Mouse (Mus musculus): ENCODE measurements around the gene Srgn. TPM values are rescaled to one million over a fixed set of nuclear protein-coding genes. Genes with fewer than 3 reads are reported as not detected.

Gene Srgn
- total and polyA plus RNA-seq, 3 experiments: 23.8 to 51.8 (median 49.3) TPM

- TF ChIP-seq POLR2A (IDR thresholded peaks at IDR 0.05; ENCODE audit: insufficient read depth, low read depth, low read length) (no peak), EP300 (IDR thresholded peaks at IDR 0.05; ENCODE audit: insufficient read depth, low read depth, low read length) (no peak), CTCF (IDR thresholded peaks at IDR 0.05) (no peak)
- intact Hi-C loops (cut with DNase I): no loop called here
- no peaks in the 10 kb centered on the region for H3K36me3 ChIP-seq (ENCODE audit: control insufficient read depth, insufficient read depth, low read length)
- no peaks in the 10 kb centered on the region for H3K27me3 ChIP-seq (ENCODE audit: control insufficient read depth, insufficient read depth, low read length)
- H3K4me3 ChIP-seq: no peak overlapping the region
- 60% methylated on average over 3 of the region's 3 CpGs for WGBS
- no peak overlapping the region for H3K9ac ChIP-seq (ENCODE audit: low read depth, low read length)
- no peaks in the 10 kb centered on the region for H3K4me1 ChIP-seq (ENCODE audit: control insufficient read depth, insufficient read depth, low read length)
- no peak overlapping the region for H3K27ac ChIP-seq
- DNase-seq: no peak
- H3K79me2 ChIP-seq (replicated peaks; ENCODE audit: control insufficient read depth, insufficient read depth, low read length): no peaks in the 10 kb centered on the region
Observed at GRCm38 (mm10) chr10:62540800-62541199, 13.5 kb upstream of the Srgn start.

DNA sequence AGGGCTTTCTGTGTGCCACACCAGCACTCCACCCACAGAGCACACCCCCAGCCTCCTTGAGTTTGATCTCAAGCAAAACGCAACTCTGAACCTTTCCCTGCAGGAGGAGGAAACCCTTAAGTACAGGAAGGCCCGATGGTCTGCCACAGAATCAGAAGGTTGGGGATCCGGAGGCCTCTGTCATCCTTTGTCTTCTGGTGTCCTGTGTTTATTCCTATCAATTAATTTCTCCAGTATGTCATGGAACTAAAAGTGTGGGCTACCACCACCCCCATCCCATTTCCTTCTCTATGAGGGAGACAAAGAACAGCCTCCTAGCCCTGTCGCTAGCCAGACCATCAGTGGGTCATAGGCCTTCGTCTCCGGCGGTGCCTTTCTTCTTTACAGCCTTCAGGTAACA is 7.3 kb upstream of the Srgn start:
- no peak for TF ChIP-seq CTCF (IDR thresholded peaks at IDR 0.05)
- no peak overlapping the region for H3K27ac ChIP-seq
- no peak overlapping the region for H3K4me3 ChIP-seq
- H3K9ac ChIP-seq (ENCODE audit: low read depth, low read length): no peak overlapping the region
- H3K36me3 ChIP-seq (ENCODE audit: control insufficient read depth, insufficient read depth, low read length): no peaks in the 10 kb centered on the region
- DNase-seq: no peak
- intact Hi-C loops (cut with DNase I): no loop called here
- 76% methylated on average over 7 of the region's 7 CpGs for WGBS
- no peaks in the 10 kb centered on the region for H3K79me2 ChIP-seq (replicated peaks; ENCODE audit: control insufficient read depth, insufficient read depth, low read length)
- H3K4me1 ChIP-seq (ENCODE audit: control insufficient read depth, insufficient read depth, low read length): peaks cover 6% of the 10 kb centered on the region
- H3K27me3 ChIP-seq (ENCODE audit: control insufficient read depth, insufficient read depth, low read length): no peaks in the 10 kb centered on the region

DNA sequence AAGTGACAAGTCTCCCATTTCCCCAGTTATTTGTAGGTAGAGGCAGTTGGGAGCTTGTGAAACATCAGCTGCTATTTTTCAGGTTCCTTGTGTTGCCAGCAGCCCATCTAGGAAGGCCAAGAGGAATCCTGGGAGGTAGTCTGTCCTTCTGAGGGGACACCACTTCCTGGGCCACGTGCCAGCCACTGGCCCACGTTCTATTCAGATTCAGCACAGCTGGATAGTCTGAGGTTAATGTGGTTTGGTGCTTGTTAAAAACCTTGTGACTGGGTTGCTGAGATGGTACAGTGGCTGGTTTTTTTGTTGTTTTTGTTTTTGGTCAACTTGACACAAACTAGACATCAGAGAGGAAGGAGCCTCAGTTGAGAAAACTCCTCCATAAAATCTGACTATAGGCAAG is 5.6 kb upstream of the Srgn start:
- Histone ChIP-seq H3K27ac (no peak overlapping the region), H3K4me3 (no peak overlapping the region), H3K36me3 (ENCODE audit: control insufficient read depth, insufficient read depth, low read length) (no peaks in the 10 kb centered on the region), H3K4me1 (ENCODE audit: control insufficient read depth, insufficient read depth, low read length) (peaks cover 6% of the 10 kb centered on the region), H3K27me3 (ENCODE audit: control insufficient read depth, insufficient read depth, low read length) (no peaks in the 10 kb centered on the region), H3K79me2 (replicated peaks; ENCODE audit: control insufficient read depth, insufficient read depth, low read length) (no peaks in the 10 kb centered on the region), H3K9ac (ENCODE audit: low read depth, low read length) (no peak overlapping the region)
- WGBS: 39% methylated on average over 2 of the region's 2 CpGs
- intact Hi-C loops (cut with DNase I): no loop called here
- DNase-seq: no peak
- TF ChIP-seq CTCF (IDR thresholded peaks at IDR 0.05): no peak
- TF ChIP-seq EP300 (IDR thresholded peaks at IDR 0.05; ENCODE audit: insufficient read depth, low read depth, low read length): no peak
- TF ChIP-seq POLR2A (IDR thresholded peaks at IDR 0.05; ENCODE audit: insufficient read depth, low read depth, low read length): no peak

GRCm38 (mm10) chr10:62530183-62530582 is 2.9 kb upstream of the Srgn start:
- H3K79me2 ChIP-seq (replicated peaks; ENCODE audit: control insufficient read depth, insufficient read depth, low read length): no peaks in the 10 kb centered on the region
- H3K9ac ChIP-seq (ENCODE audit: low read depth, low read length): no peak overlapping the region
- WGBS: 17% methylated on average over 9 of the region's 9 CpGs
- peak overlapping the region; percentile 24 for H3K27ac ChIP-seq
- H3K36me3 ChIP-seq (ENCODE audit: control insufficient read depth, insufficient read depth, low read length): no peaks in the 10 kb centered on the region
- peak; percentile 72 to 79 for DNase-seq
- intact Hi-C loops (cut with DNase I): loop anchor here (2.0 kb wide), 1 partner anchor 29 kb away; no protein-coding TSS in a partner anchor
- no peak overlapping the region for H3K4me3 ChIP-seq
- TF ChIP-seq POLR2A (IDR thresholded peaks at IDR 0.05; ENCODE audit: insufficient read depth, low read depth, low read length) (0 out of 2 replicates have a peak, but pooled peaks have one; percentile 25), CTCF (IDR thresholded peaks at IDR 0.05) (no peak), EP300 (IDR thresholded peaks at IDR 0.05; ENCODE audit: insufficient read depth, low read depth, low read length) (peak; percentile 83; the same call in 1 of the 2 replicates)
- no peaks in the 10 kb centered on the region for H3K27me3 ChIP-seq (ENCODE audit: control insufficient read depth, insufficient read depth, low read length)
- H3K4me1 ChIP-seq (ENCODE audit: control insufficient read depth, insufficient read depth, low read length): peaks cover 6% of the 10 kb centered on the region

- Histone ChIP-seq H3K27ac (no peak overlapping the region), H3K79me2 (replicated peaks; ENCODE audit: control insufficient read depth, insufficient read depth, low read length) (no peaks in the 10 kb centered on the region), H3K36me3 (ENCODE audit: control insufficient read depth, insufficient read depth, low read length) (no peaks in the 10 kb centered on the region), H3K27me3 (ENCODE audit: control insufficient read depth, insufficient read depth, low read length) (no peaks in the 10 kb centered on the region), H3K4me1 (ENCODE audit: control insufficient read depth, insufficient read depth, low read length) (peaks cover under 1% of the 10 kb centered on the region), H3K4me3 (no peak overlapping the region), H3K9ac (ENCODE audit: low read depth, low read length) (no peak overlapping the region)
- 76% methylated on average over 7 of the region's 7 CpGs for WGBS
- DNase-seq: no peak
- intact Hi-C loops (cut with DNase I): no loop called here
- TF ChIP-seq EP300 (IDR thresholded peaks at IDR 0.05; ENCODE audit: insufficient read depth, low read depth, low read length) (no peak), POLR2A (IDR thresholded peaks at IDR 0.05; ENCODE audit: insufficient read depth, low read depth, low read length) (no peak)
Observed at GRCm38 (mm10) chr10:62522346-62522950, 4.8 kb downstream of the Srgn start.

DNA sequence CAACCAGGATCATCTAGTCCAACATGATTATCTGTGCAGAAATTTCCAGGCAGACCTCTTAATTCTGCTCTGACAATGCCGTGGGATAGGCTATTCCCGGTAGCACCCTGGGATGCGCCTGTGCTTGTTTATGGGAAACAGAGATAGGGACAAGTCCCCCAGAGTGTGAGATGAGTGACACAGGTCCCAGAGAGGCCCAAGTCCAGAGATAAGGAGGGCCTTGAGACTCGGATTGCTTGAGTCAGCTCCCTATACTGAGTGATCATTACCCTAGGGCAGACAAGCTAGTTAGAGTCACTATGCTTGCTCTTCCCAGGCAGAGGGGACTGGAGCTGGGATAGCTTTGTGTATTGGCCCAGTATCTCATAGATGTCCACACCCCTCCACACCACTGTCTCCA is 5.5 kb downstream of the Srgn start:
- no peak for DNase-seq
- Histone ChIP-seq H3K4me1 (ENCODE audit: control insufficient read depth, insufficient read depth, low read length) (peaks cover 3% of the 10 kb centered on the region), H3K4me3 (no peak overlapping the region), H3K9ac (ENCODE audit: low read depth, low read length) (no peak overlapping the region), H3K27ac (no peak overlapping the region), H3K27me3 (ENCODE audit: control insufficient read depth, insufficient read depth, low read length) (no peaks in the 10 kb centered on the region), H3K36me3 (ENCODE audit: control insufficient read depth, insufficient read depth, low read length) (no peaks in the 10 kb centered on the region), H3K79me2 (replicated peaks; ENCODE audit: control insufficient read depth, insufficient read depth, low read length) (no peaks in the 10 kb centered on the region)
- 35% methylated on average over 4 of the region's 4 CpGs for WGBS
- intact Hi-C loops (cut with DNase I): no loop called here
- TF ChIP-seq CTCF (IDR thresholded peaks at IDR 0.05) (no peak), POLR2A (IDR thresholded peaks at IDR 0.05; ENCODE audit: insufficient read depth, low read depth, low read length) (no peak), EP300 (IDR thresholded peaks at IDR 0.05; ENCODE audit: insufficient read depth, low read depth, low read length) (no peak)
